Comparison of ENCODE assay signal across 8 mouse cellular contexts in the genomic region with DNA sequence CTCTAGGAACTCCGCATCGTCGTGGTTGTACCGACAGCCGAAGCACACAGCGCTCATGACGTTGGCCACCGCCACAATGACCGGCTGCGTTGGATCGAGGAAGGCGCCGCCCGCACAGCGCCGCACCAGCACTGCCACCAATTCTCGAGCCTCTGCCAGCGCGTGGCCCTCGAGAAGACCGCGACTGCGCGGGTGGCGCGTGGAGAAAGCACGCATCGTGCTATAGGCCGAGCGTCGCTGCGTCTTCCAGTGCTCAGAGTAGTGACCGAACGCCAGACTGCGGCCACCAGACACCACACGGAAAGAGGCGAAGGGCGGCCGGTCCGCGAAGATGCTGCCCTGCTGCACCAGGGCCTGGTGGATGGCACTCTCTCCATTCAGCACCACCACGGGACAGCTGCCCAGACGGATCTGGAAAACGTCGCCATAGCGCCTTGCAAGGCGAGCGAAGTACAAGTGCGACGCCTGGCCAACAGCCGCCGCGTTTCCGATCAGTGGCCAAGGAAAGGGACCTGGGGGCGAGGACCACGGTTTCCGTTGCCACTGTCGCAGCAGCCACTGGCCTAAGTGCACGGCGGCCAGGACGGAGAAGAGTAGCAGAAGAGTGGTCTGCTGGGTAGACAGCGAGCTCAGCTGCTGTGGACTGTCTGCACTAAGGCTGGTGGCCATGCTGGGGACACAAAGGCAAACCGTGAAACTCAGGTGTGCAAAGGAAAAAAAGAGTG. TPM values are rescaled to one million over a fixed set of nuclear protein-coding genes. Genes with fewer than 3 reads are reported as not detected.
DNase-seq lines count a peak whose midpoint lies in the region; ATAC-seq lines count a peak whose summit lies in the region.

No protein-coding gene starts in this region.

- H3K9ac ChIP-seq in embryonic facial prominence, embryonic 15.5 days, result no peak overlapping the region
- H3K9ac ChIP-seq in hindbrain, embryonic 15.5 days, result peak overlapping the region; percentile 35
- H3K9ac ChIP-seq in lung, embryonic 16.5 days (ENCODE audit: low read length), result peak overlapping the region; percentile 49

- WGBS in embryonic facial prominence, embryonic 15.5 days, result under 1% methylated on average over 63 of the region's 63 CpGs
- under 1% methylated on average over 63 of the region's 63 CpGs for WGBS in hindbrain, embryonic 15.5 days
- WGBS in lung, embryonic 16.5 days, result under 1% methylated on average over 63 of the region's 63 CpGs

- H3K4me1 ChIP-seq in embryonic facial prominence, embryonic 15.5 days, result peaks cover 32% of the 10 kb centered on the region
- peaks cover 37% of the 10 kb centered on the region for H3K4me1 ChIP-seq in hindbrain, embryonic 15.5 days (replicated peaks)
- peaks cover 27% of the 10 kb centered on the region for H3K4me1 ChIP-seq in lung, embryonic 16.5 days (replicated peaks; ENCODE audit: control insufficient read depth, insufficient read depth, low read length)

- H3K4me2 ChIP-seq in embryonic facial prominence, embryonic 15.5 days (replicated peaks), result peak overlapping the region; percentile 89
- H3K4me2 ChIP-seq in hindbrain, embryonic 15.5 days, result peak overlapping the region; percentile 93
- peak overlapping the region; percentile 79 for H3K4me2 ChIP-seq in lung, embryonic 16.5 days (ENCODE audit: low read depth, low read length)

- peak; percentile 43 for DNase-seq in kidney, adult 18-20 months
- DNase-seq in kidney, adult 11 months, result no peak
- peak; percentile 44 for DNase-seq in ZHBTc4 (ENCODE audit: low read depth, low spot score)
- peak; percentile 22 for DNase-seq in right cerebral cortex, postnatal 14 days
- no peak for DNase-seq in layer of hippocampus, postnatal 25 days (ENCODE audit: extremely low spot score in 1 of 2, low spot score in 1 of 2)

- no peak overlapping the region for H3K27ac ChIP-seq in embryonic facial prominence, embryonic 15.5 days (replicated peaks)
- no peak overlapping the region for H3K27ac ChIP-seq in hindbrain, embryonic 15.5 days (replicated peaks)
- no peak overlapping the region for H3K27ac ChIP-seq in lung, embryonic 16.5 days (ENCODE audit: low read length)

- H3K9me3 ChIP-seq in embryonic facial prominence, embryonic 15.5 days (replicated peaks), result no peaks in the 10 kb centered on the region
- H3K9me3 ChIP-seq in hindbrain, embryonic 15.5 days, result no peaks in the 10 kb centered on the region
- H3K9me3 ChIP-seq in lung, embryonic 16.5 days (ENCODE audit: control insufficient read depth, low read length), result no peaks in the 10 kb centered on the region

- H3K27me3 ChIP-seq in embryonic facial prominence, embryonic 15.5 days, result peaks cover 64% of the 10 kb centered on the region
- H3K27me3 ChIP-seq in hindbrain, embryonic 15.5 days, result peaks cover 74% of the 10 kb centered on the region
- peaks cover 48% of the 10 kb centered on the region for H3K27me3 ChIP-seq in lung, embryonic 16.5 days (ENCODE audit: control insufficient read depth, insufficient read depth, low read depth, low read length)

- H3K36me3 ChIP-seq in embryonic facial prominence, embryonic 15.5 days, result no peaks in the 10 kb centered on the region
- H3K36me3 ChIP-seq in hindbrain, embryonic 15.5 days, result no peaks in the 10 kb centered on the region
- no peaks in the 10 kb centered on the region for H3K36me3 ChIP-seq in lung, embryonic 16.5 days (ENCODE audit: control insufficient read depth, insufficient read depth, low read length)

- peak overlapping the region; percentile 47 for H3K4me3 ChIP-seq in embryonic facial prominence, embryonic 15.5 days (replicated peaks)
- peak overlapping the region; percentile 43 for H3K4me3 ChIP-seq in hindbrain, embryonic 15.5 days
- H3K4me3 ChIP-seq in lung, embryonic 16.5 days (ENCODE audit: low read length), result peak overlapping the region; percentile 46

- ATAC-seq in embryonic facial prominence, embryonic 15.5 days (ENCODE audit: insufficient number of reproducible peaks, low FRiP score, low TSS enrichment, low read depth), result no peak
- peak; percentile 45 for ATAC-seq in hindbrain, embryonic 15.5 days (ENCODE audit: low FRiP score, low read depth)
- ATAC-seq in lung, embryonic 16.5 days (ENCODE audit: low read depth), result 0 out of 2 replicates have a peak, but pooled peaks have one; percentile 13

RNA-seq across cellular contexts. Expression of gene Cyp1b1, which starts 1.1 kb away (rescaled TPM):
- 4.9 and 6.7 TPM in 2 replicates for polyA plus RNA-seq in embryonic facial prominence, embryonic 15.5 days (2015; fragmentation: Nextera tagmentation; extraction: Ambion mirVana)
- 8.1 and 8.7 TPM in 2 replicates for polyA plus RNA-seq in hindbrain, embryonic 15.5 days (2015; fragmentation: Nextera tagmentation; extraction: Ambion mirVana)
- 5.1 and 5.3 TPM in 2 replicates for polyA plus RNA-seq in lung, embryonic 16.5 days (2015; fragmentation: Nextera tagmentation; extraction: Ambion mirVana)
- total RNA-seq in layer of hippocampus, postnatal 25 days (2021), result 1 to 10 TPM; 2.8 to 3.1 TPM

Comparison
In these comparisons a context has a peak if more than half of its experiments do, and no peak if none do; other contexts are left out.
1. DNase-seq: peak in kidney, adult 18-20 months (single experiment), ZHBTc4 (single experiment) and right cerebral cortex, postnatal 14 days (single experiment); none in kidney, adult 11 months (single experiment) and layer of hippocampus, postnatal 25 days (0 of 2).
2. Peak in every context shown above with its lines, with median percentiles within 50 percentile points of each other: H3K4me2 ChIP-seq and H3K4me3 ChIP-seq.